Comparison of ENCODE assay signal across 9 mouse cellular contexts in the genomic region with DNA sequence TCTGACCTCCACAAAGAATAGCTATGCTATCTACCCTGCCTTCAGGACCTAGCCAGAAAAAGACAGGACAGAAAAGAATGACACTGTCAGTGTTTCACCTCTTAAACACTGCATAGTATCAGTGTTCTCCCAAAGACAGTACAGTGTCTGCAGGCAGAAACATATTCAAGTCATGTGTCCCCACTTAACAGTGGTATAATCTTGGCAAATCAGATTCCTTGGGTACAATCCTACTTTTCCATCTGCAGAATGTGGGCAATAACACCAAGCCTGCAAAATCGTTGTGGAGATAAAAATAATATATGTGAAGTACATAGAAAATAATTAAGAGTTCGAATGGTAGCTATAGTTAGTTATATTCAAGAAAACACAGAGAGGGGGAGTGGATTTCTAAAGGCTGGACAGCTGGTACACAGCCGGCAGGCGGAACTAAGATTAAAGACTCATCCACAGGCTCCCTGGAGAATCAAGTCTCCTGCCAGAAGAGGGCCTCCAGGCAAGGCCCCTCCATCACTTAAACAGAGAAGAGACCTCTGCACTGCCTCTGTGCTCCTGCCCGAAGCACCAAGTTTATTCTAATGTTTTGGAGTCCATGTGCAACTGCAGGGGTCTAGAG. TPM values are rescaled to one million over a fixed set of nuclear protein-coding genes. Genes with fewer than 3 reads are reported as not detected.
DNase-seq lines count a peak whose midpoint lies in the region; ATAC-seq lines count a peak whose summit lies in the region.
"Had no signal": no experiment of that assay in that cellular context is flagged by ENCODE, and none has a peak within 500 bp of the region (broad histone marks: within the 10 kb centered on the region; RNA-seq: fewer than 3 reads in every experiment).

No protein-coding gene starts in this region.

- no peaks in the 10 kb centered on the region for H3K9me3 ChIP-seq in embryonic facial prominence, embryonic 14.5 days (ENCODE audit: control insufficient read depth, low read length)
- H3K9me3 ChIP-seq in embryonic facial prominence, embryonic 10.5 days: no peaks in the 10 kb centered on the region
- no peaks in the 10 kb centered on the region for H3K9me3 ChIP-seq in heart, embryonic 16.5 days (replicated peaks; ENCODE audit: control insufficient read depth, low read length)
- no peaks in the 10 kb centered on the region for H3K9me3 ChIP-seq in limb, embryonic 10.5 days (replicated peaks)

- H3K4me2 ChIP-seq in embryonic facial prominence, embryonic 14.5 days (ENCODE audit: low read depth, low read length): no peak overlapping the region
- H3K4me2 ChIP-seq in heart, embryonic 16.5 days (ENCODE audit: low read depth, low read length): no peak overlapping the region

- H3K4me1 ChIP-seq in embryonic facial prominence, embryonic 14.5 days (ENCODE audit: control insufficient read depth, insufficient read depth, low read length): no peaks in the 10 kb centered on the region
- no peaks in the 10 kb centered on the region; the same call in 1 of the 2 replicates for H3K4me1 ChIP-seq in embryonic facial prominence, embryonic 10.5 days
- H3K4me1 ChIP-seq in heart, embryonic 16.5 days (ENCODE audit: control insufficient read depth, insufficient read depth, low read length): peaks cover 11% of the 10 kb centered on the region; the same call in 1 of the 2 replicates
- no peaks in the 10 kb centered on the region for H3K4me1 ChIP-seq in limb, embryonic 10.5 days

- no peak overlapping the region for H3K4me3 ChIP-seq in embryonic facial prominence, embryonic 14.5 days (ENCODE audit: low read depth, low read length)
- no peak overlapping the region for H3K4me3 ChIP-seq in embryonic facial prominence, embryonic 10.5 days
- no peak overlapping the region for H3K4me3 ChIP-seq in heart, embryonic 16.5 days (ENCODE audit: low read length)
- H3K4me3 ChIP-seq in limb, embryonic 10.5 days: no peak overlapping the region
- H3K4me3 ChIP-seq: megakaryocyte, embryonic 14.5 days had no signal

- H3K27me3 ChIP-seq in embryonic facial prominence, embryonic 14.5 days (replicated peaks; ENCODE audit: control insufficient read depth, insufficient read depth, low read length): no peaks in the 10 kb centered on the region
- H3K27me3 ChIP-seq in embryonic facial prominence, embryonic 10.5 days (replicated peaks; ENCODE audit: low read depth, poor library complexity, severe bottlenecking): no peaks in the 10 kb centered on the region
- H3K27me3 ChIP-seq in heart, embryonic 16.5 days (ENCODE audit: control insufficient read depth, insufficient read depth, low read length): no peaks in the 10 kb centered on the region
- no peaks in the 10 kb centered on the region for H3K27me3 ChIP-seq in limb, embryonic 10.5 days (ENCODE audit: low read depth, poor library complexity, severe bottlenecking)
- H3K27me3 ChIP-seq: megakaryocyte, embryonic 14.5 days had no signal

- no peak overlapping the region for H3K27ac ChIP-seq in embryonic facial prominence, embryonic 14.5 days (replicated peaks; ENCODE audit: low read depth, low read length)
- no peak overlapping the region for H3K27ac ChIP-seq in embryonic facial prominence, embryonic 10.5 days (replicated peaks)
- H3K27ac ChIP-seq in heart, embryonic 16.5 days (ENCODE audit: low read length): peak overlapping the region; percentile 44; the same call in 1 of the 2 replicates
- H3K27ac ChIP-seq in limb, embryonic 10.5 days: no peak overlapping the region

- no peaks in the 10 kb centered on the region for H3K36me3 ChIP-seq in embryonic facial prominence, embryonic 14.5 days (ENCODE audit: control insufficient read depth, insufficient read depth, low read length)
- H3K36me3 ChIP-seq in embryonic facial prominence, embryonic 10.5 days (replicated peaks): no peaks in the 10 kb centered on the region
- no peaks in the 10 kb centered on the region for H3K36me3 ChIP-seq in heart, embryonic 16.5 days (ENCODE audit: control insufficient read depth, insufficient read depth)
- H3K36me3 ChIP-seq in limb, embryonic 10.5 days: no peaks in the 10 kb centered on the region

- 48% methylated on average over 5 of the region's 5 CpGs for WGBS in embryonic facial prominence, embryonic 14.5 days
- WGBS in embryonic facial prominence, embryonic 10.5 days: 70% methylated on average over 5 of the region's 5 CpGs
- WGBS in heart, embryonic 16.5 days: 59% methylated on average over 5 of the region's 5 CpGs
- 72% methylated on average over 5 of the region's 5 CpGs for WGBS in limb, embryonic 10.5 days

- ATAC-seq in embryonic facial prominence, embryonic 14.5 days (ENCODE audit: low read depth): no peak
- no peak for ATAC-seq in heart, embryonic 16.5 days (replicated peaks; ENCODE audit: extremely low read depth, insufficient read depth, low FRiP score)

- peak; percentile 40 for DNase-seq in embryonic facial prominence, embryonic 14.5 days (ENCODE audit: low spot score)
- no peak for DNase-seq in embryonic facial prominence, embryonic 10.5 days (ENCODE audit: low spot score)
- DNase-seq in adipocyte (ENCODE audit: low spot score): peak; percentile 36
- peak; percentile 22 for DNase-seq in lung, postnatal 36 days
- DNase-seq in c-Kit-positive CD71-positive TER-119-positive erythroid progenitor cells, embryonic 14.5 days (ENCODE audit: low spot score): no peak
- no peak for DNase-seq in limb, embryonic 10.5 days (ENCODE audit: low spot score)
- DNase-seq in T-cell, adult 2 months (ENCODE audit: low spot score): no peak

- no peak overlapping the region for H3K9ac ChIP-seq in embryonic facial prominence, embryonic 14.5 days (ENCODE audit: low read depth, low read length)
- no peak overlapping the region for H3K9ac ChIP-seq in heart, embryonic 16.5 days (ENCODE audit: low read length)

RNA-seq across cellular contexts. Expression of a gene that starts 53.4 kb away (rescaled TPM):
- polyA plus RNA-seq in embryonic facial prominence, embryonic 14.5 days (2014; fragmentation: Nextera tagmentation; extraction: Ambion mirVana): 132 and 137 TPM in 2 replicates
- 49.9 and 50.8 TPM in 2 replicates for polyA plus RNA-seq in embryonic facial prominence, embryonic 10.5 days (2016; fragmentation: Nextera tagmentation; extraction: Ambion mirVana)
- polyA plus RNA-seq in heart, embryonic 16.5 days (2015; fragmentation: Nextera tagmentation; extraction: Ambion mirVana): 110 and 124 TPM in 2 replicates
- 51.7 and 52.3 TPM in 2 replicates for polyA plus RNA-seq in limb, embryonic 10.5 days (2016; fragmentation: Nextera tagmentation; extraction: Ambion mirVana)

Comparison
In these comparisons a context has a peak if more than half of its experiments do, and no peak if none do; other contexts are left out.
1. DNase-seq: peak in embryonic facial prominence, embryonic 14.5 days (single experiment), adipocyte (single experiment) and lung, postnatal 36 days (single experiment); none in embryonic facial prominence, embryonic 10.5 days (single experiment), c-Kit-positive CD71-positive TER-119-positive erythroid progenitor cells, embryonic 14.5 days (single experiment), limb, embryonic 10.5 days (single experiment) and T-cell, adult 2 months (single experiment).